Mouse (Mus musculus) G1E (cell line): Measurements from ENCODE around the gene Nubp1.

Experiments
- CTCF ChIP-seq: IDR thresholded peaks from 2 replicates; pipeline ENCODE4 v1.5.1; 2012; ENCODE audit warnings: low read depth, low read length, inconsistent platforms, mixed read lengths
- GATA1 ChIP-seq: IDR thresholded peaks from 2 replicates; pipeline ENCODE4 v1.6.1; 2012; ENCODE audit warnings: borderline replicate concordance, low read length, inconsistent platforms, mixed read lengths
- GATA2 ChIP-seq: IDR thresholded peaks from 2 replicates; pipeline ENCODE4 v1.6.1; 2012; ENCODE audit warnings: low read depth, low read length, inconsistent platforms, borderline replicate concordance

GRCm38 (mm10) chr16:10451906-10452305 is 40.2 kb downstream of the Nubp1 start:
- TF ChIP-seq CTCF, result no peak
- no peak for TF ChIP-seq GATA2
- no peak for TF ChIP-seq GATA1
